Mouse (Mus musculus) megakaryocyte progenitor cell, adult 5-6 weeks (primary cell): Measurements from ENCODE around the gene Baz1b. TPM values are rescaled to one million over a fixed set of nuclear protein-coding genes. Genes with fewer than 3 reads are reported as not detected.
A peak's percentile ranks its signal among the peaks of the same experiment; 100 is the strongest.

ENCODE experiments used
- ATAC-seq: replicated peaks from 2 replicates; pipeline ENCODE4 v1.8.0; 2016; ENCODE audit warnings: mild to moderate bottlenecking, moderate TSS enrichment, inconsistent platforms; ENCODE audit not compliant: poor library complexity
- total RNA-seq, 2 experiments: library from RNA; stranded (forward) in 1 of 2; stranded (reverse) in 1 of 2; fragments of 157-497, 149-512 nt in 1 of 2; fragments of 200-1000 nt in 1 of 2; gene quantifications; 2 replicates each; pipeline versions ENCODE4 v1.2.3 to v1.2.4; 2015 to 2017

Baz1b gene
- total RNA-seq (2015): 72.1 and 90.2 TPM in 2 replicates
- total RNA-seq (2017): 128 and 160 TPM in 2 replicates

- peak; percentile 85 for ATAC-seq
These were observed at the start of gene Baz1b for GRCm38 (mm10) chr5:135186621-135187348. Baz1b (plus strand) TSS chr5:135187264.

GRCm38 (mm10) chr5:135139881-135140280 lies 47.2 kb upstream of the Baz1b start:
- ATAC-seq: no peak

GRCm38 (mm10) chr5:135144469-135144868 lies 42.6 kb upstream of the Baz1b start:
- ATAC-seq: no peak

GRCm38 (mm10) chr5:135145532-135145931 lies 41.5 kb upstream of the Baz1b start:
- no peak for ATAC-seq

GRCm38 (mm10) chr5:135145955-135146354 lies 41.1 kb upstream of the Baz1b start:
- no peak for ATAC-seq

- ATAC-seq: no peak
These were observed 38.4 kb upstream of the Baz1b start for GRCm38 (mm10) chr5:135148715-135149052.

- peak; percentile 86 for ATAC-seq
These were observed 37.8 kb upstream of the Baz1b start, which contains the start of gene Tbl2 for GRCm38 (mm10) chr5:135149053-135149819. Tbl2 (plus strand) TSS chr5:135149657.

GRCm38 (mm10) chr5:135149820-135150178 lies 37.3 kb upstream of the Baz1b start:
- ATAC-seq: no peak

- ATAC-seq: peak; percentile 52; the same call in 1 of the 2 replicates
These were observed 30.6 kb upstream of the Baz1b start for GRCm38 (mm10) chr5:135156496-135156895.

GRCm38 (mm10) chr5:135161221-135161620 lies 25.8 kb upstream of the Baz1b start:
- peak; percentile 64 for ATAC-seq

GRCm38 (mm10) chr5:135161650-135162049 lies 25.4 kb upstream of the Baz1b start:
- no peak for ATAC-seq

GRCm38 (mm10) chr5:135162361-135162760 lies 24.7 kb upstream of the Baz1b start:
- no peak for ATAC-seq

GRCm38 (mm10) chr5:135162821-135163220 lies 24.2 kb upstream of the Baz1b start:
- no peak for ATAC-seq

GRCm38 (mm10) chr5:135166909-135167308 lies 20.2 kb upstream of the Baz1b start:
- no peak for ATAC-seq

GRCm38 (mm10) chr5:135167469-135167868 lies 19.6 kb upstream of the Baz1b start:
- ATAC-seq: no peak

- peak; percentile 93 for ATAC-seq
These were observed 18.7 kb upstream of the Baz1b start, which contains the start of gene Bcl7b for GRCm38 (mm10) chr5:135168063-135169062. Bcl7b (plus strand) TSS chr5:135168283.

- no peak for ATAC-seq
These were observed 17.6 kb upstream of the Baz1b start for GRCm38 (mm10) chr5:135169479-135169878.

GRCm38 (mm10) chr5:135171688-135172220 lies 15.3 kb upstream of the Baz1b start:
- no peak for ATAC-seq

- no peak for ATAC-seq
These were observed 14.1 kb upstream of the Baz1b start for GRCm38 (mm10) chr5:135172986-135173385.

GRCm38 (mm10) chr5:135175086-135175485 lies 12.0 kb upstream of the Baz1b start:
- ATAC-seq: no peak

GRCm38 (mm10) chr5:135178523-135178922 lies 8.5 kb upstream of the Baz1b start:
- no peak for ATAC-seq
